ENCODE assay signal across 11 mouse cellular contexts in the genomic region with DNA sequence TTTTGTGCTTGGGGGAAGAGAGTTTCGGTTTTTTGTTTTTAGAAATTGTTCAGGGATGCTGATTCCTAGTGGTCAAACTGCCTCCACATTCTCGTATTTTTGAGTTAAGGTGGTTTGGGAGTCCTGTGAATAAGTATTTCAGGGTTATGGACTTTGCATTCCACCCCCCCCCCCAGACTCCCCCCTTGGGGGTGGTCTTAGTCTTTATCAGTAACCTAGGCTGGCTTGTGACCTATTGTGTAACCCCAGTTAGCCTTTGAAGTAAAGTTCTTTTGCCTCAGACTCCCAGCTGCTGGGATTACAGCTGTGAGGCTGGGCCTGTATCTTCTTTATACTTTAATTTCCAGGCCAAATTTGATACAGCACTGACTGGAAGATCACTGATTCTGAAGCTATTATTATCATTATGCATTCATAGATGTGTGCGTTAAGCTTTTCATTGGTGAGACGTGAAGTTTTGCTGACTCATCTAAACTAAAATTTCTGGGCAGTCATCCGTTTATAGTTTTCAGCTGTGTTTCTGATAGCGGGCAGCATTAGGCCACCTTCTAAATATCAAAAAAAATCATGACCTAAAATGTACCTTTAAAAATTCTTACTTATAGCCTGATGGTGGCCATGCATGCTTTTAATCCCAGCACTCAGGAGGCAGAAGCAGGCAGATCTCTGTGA. TPM values are rescaled to one million over a fixed set of nuclear protein-coding genes. Genes with fewer than 3 reads are reported as not detected.
DNase-seq lines count a peak whose midpoint lies in the region; ATAC-seq lines count a peak whose summit lies in the region.
"Had no signal": no experiment of that assay in that cellular context is flagged by ENCODE, and none has a peak within 500 bp of the region (broad histone marks: within the 10 kb centered on the region; RNA-seq: fewer than 3 reads in every experiment).

No protein-coding gene starts in this region.

- peaks cover 20% of the 10 kb centered on the region for H3K4me1 ChIP-seq in hindbrain, embryonic 16.5 days (ENCODE audit: control insufficient read depth, insufficient read depth, low read depth, low read length)
- H3K4me1 ChIP-seq in midbrain, embryonic 12.5 days = peaks cover 29% of the 10 kb centered on the region

- H3K4me3 ChIP-seq in hindbrain, embryonic 16.5 days (ENCODE audit: low read length) = peak overlapping the region; percentile 73
- H3K4me3 ChIP-seq in midbrain, embryonic 12.5 days = peak overlapping the region; percentile 82

- no peaks in the 10 kb centered on the region for H3K27me3 ChIP-seq in hindbrain, embryonic 16.5 days (replicated peaks; ENCODE audit: control insufficient read depth, insufficient read depth, low read length)
- H3K27me3 ChIP-seq in midbrain, embryonic 12.5 days = peaks cover 6% of the 10 kb centered on the region; the same call in 1 of the 2 replicates

- peak overlapping the region; percentile 95 for H3K4me2 ChIP-seq in hindbrain, embryonic 16.5 days (ENCODE audit: low read length)
- H3K4me2 ChIP-seq in midbrain, embryonic 12.5 days (replicated peaks) = peak overlapping the region; percentile 73

- H3K36me3 ChIP-seq in hindbrain, embryonic 16.5 days (ENCODE audit: control insufficient read depth, insufficient read depth, low read length) = no peaks in the 10 kb centered on the region
- H3K36me3 ChIP-seq in midbrain, embryonic 12.5 days = no peaks in the 10 kb centered on the region

- WGBS in hindbrain, embryonic 16.5 days = 57% methylated on average over 6 of the region's 6 CpGs
- WGBS in midbrain, embryonic 12.5 days = 62% methylated on average over 6 of the region's 6 CpGs

- H3K9ac ChIP-seq in hindbrain, embryonic 16.5 days (ENCODE audit: low read depth, low read length) = no peak overlapping the region
- H3K9ac ChIP-seq in midbrain, embryonic 12.5 days (replicated peaks) = peak overlapping the region; percentile 90

- peak; percentile 25 for DNase-seq in embryo, embryonic 10 days (ENCODE audit: low spot score)
- no peak for DNase-seq in embryo, embryonic 9.5 days (ENCODE audit: extremely low spot score)
- peak; percentile 11 for DNase-seq in embryo, embryonic 11 days
- no peak for DNase-seq in urinary bladder, postnatal 25 days (ENCODE audit: low spot score)
- DNase-seq in adrenal gland, adult 18-20 months (ENCODE audit: low spot score in 2 of 2) = no peak
- DNase-seq in ovary, adult 18-20 months (ENCODE audit: low spot score) = no peak

- H3K9me3 ChIP-seq in hindbrain, embryonic 16.5 days (ENCODE audit: control insufficient read depth, low read length) = no peaks in the 10 kb centered on the region
- no peaks in the 10 kb centered on the region for H3K9me3 ChIP-seq in midbrain, embryonic 12.5 days

- H3K27ac ChIP-seq in hindbrain, embryonic 16.5 days (ENCODE audit: low read depth, low read length) = no peak overlapping the region
- no peak overlapping the region for H3K27ac ChIP-seq in midbrain, embryonic 12.5 days (replicated peaks)

- no peak for ATAC-seq in hindbrain, embryonic 16.5 days
- no peak for ATAC-seq in midbrain, embryonic 12.5 days (ENCODE audit: low FRiP score, low read depth)
- ATAC-seq: activated CD4-positive, CD25-positive, alpha-beta regulatory T cell, adult 4 months had no signal

RNA-seq across cellular contexts. Expression of a gene that starts 2.3 kb away (rescaled TPM):
- 23.8 and 28.8 TPM in 2 replicates for polyA plus RNA-seq in hindbrain, embryonic 16.5 days (2015; fragmentation: Nextera tagmentation; extraction: Ambion mirVana)
- 65.3 and 73.7 TPM in 2 replicates for polyA plus RNA-seq in midbrain, embryonic 12.5 days (2016; fragmentation: Nextera tagmentation; extraction: Ambion mirVana)
- 10 to 100 TPM; 10.4 to 10.6 TPM for total RNA-seq in adrenal gland, adult 18-20 months (2021)
- polyA plus RNA-seq: activated CD4-positive, CD25-positive, alpha-beta regulatory T cell, adult 4 months had no signal

RNA-seq across cellular contexts. Expression of a gene that starts 35.0 kb away (rescaled TPM):
- 0.92 and 1.1 TPM in 2 replicates for polyA plus RNA-seq in hindbrain, embryonic 16.5 days (2015; fragmentation: Nextera tagmentation; extraction: Ambion mirVana)
- 1.9 and 2.2 TPM in 2 replicates for polyA plus RNA-seq in midbrain, embryonic 12.5 days (2016; fragmentation: Nextera tagmentation; extraction: Ambion mirVana)
- 1 to 10 TPM; 2.5 to 8.4 TPM for total RNA-seq in adrenal gland, adult 18-20 months (2021)
- total RNA-seq: common myeloid progenitor, adult 5-6 weeks had no signal
- polyA plus RNA-seq: activated CD4-positive, CD25-positive, alpha-beta regulatory T cell, adult 4 months had no signal

RNA-seq across cellular contexts. Expression of a gene that starts 40.4 kb away (rescaled TPM):
- polyA plus RNA-seq in hindbrain, embryonic 16.5 days (2015; fragmentation: Nextera tagmentation; extraction: Ambion mirVana) = 4.0 and 5.7 TPM in 2 replicates
- polyA plus RNA-seq in midbrain, embryonic 12.5 days (2016; fragmentation: Nextera tagmentation; extraction: Ambion mirVana) = 18.2 and 19.9 TPM in 2 replicates
- total RNA-seq in adrenal gland, adult 18-20 months (2021) = not detected
- total RNA-seq: common myeloid progenitor, adult 5-6 weeks had no signal
- polyA plus RNA-seq: activated CD4-positive, CD25-positive, alpha-beta regulatory T cell, adult 4 months; large intestine, adult 2 months had no signal

RNA-seq across cellular contexts. Expression of a gene that starts 53.6 kb away (rescaled TPM):
- 5.6 and 8.7 TPM in 2 replicates for polyA plus RNA-seq in hindbrain, embryonic 16.5 days (2015; fragmentation: Nextera tagmentation; extraction: Ambion mirVana)
- polyA plus RNA-seq in midbrain, embryonic 12.5 days (2016; fragmentation: Nextera tagmentation; extraction: Ambion mirVana) = 33.2 and 38.3 TPM in 2 replicates
- not detected for total RNA-seq in adrenal gland, adult 18-20 months (2021)

Comparison
In these comparisons a context has a peak if more than half of its experiments do, and no peak if none do; other contexts are left out.
1. DNase-seq: peak in embryo, embryonic 10 days (single experiment) and embryo, embryonic 11 days (single experiment); none in embryo, embryonic 9.5 days (single experiment), urinary bladder, postnatal 25 days (single experiment), adrenal gland, adult 18-20 months (0 of 2) and ovary, adult 18-20 months (single experiment).